Mouse (Mus musculus) erythroblast, embryonic 14.5 days (primary cell): ENCODE measurements around the gene 2510009E07Rik. TPM values are rescaled to one million over a fixed set of nuclear protein-coding genes. Genes with fewer than 3 reads are reported as not detected.

ENCODE experiments used
- H3K27me3 ChIP-seq: 2 replicates; pipeline ENCODE4 v1.6.1; 2012; ENCODE audit warnings: inconsistent platforms; ENCODE audit not compliant: control insufficient read depth
- H3K36me3 ChIP-seq: 2 replicates; pipeline ENCODE4 v1.6.1; 2012; ENCODE audit warnings: mild to moderate bottlenecking, inconsistent platforms; ENCODE audit not compliant: control insufficient read depth
- H3K4me1 ChIP-seq: 2 replicates; pipeline ENCODE4 v1.6.1; 2012; ENCODE audit warnings: inconsistent platforms; ENCODE audit not compliant: control insufficient read depth
- H3K4me3 ChIP-seq: replicated peaks from 2 replicates; pipeline ENCODE3; 2012; ENCODE audit warnings: moderate library complexity, mild to moderate bottlenecking, inconsistent platforms
- H3K9me3 ChIP-seq: 2 replicates; pipeline ENCODE4 v1.6.1; 2012; ENCODE audit warnings: low read length, inconsistent platforms, mixed read lengths; ENCODE audit not compliant: control insufficient read depth
- GATA1 ChIP-seq: IDR thresholded peaks from 2 replicates; pipeline ENCODE4 v1.6.1; 2012; ENCODE audit warnings: low read length, inconsistent platforms, mixed read lengths
- TAL1 ChIP-seq: IDR thresholded peaks from 3 replicates; pipeline ENCODE4 v1.6.1; 2012; ENCODE audit warnings: low read length, inconsistent platforms, mixed read lengths
- polyA plus RNA-seq: library from polyadenylated mRNA; stranded (reverse); fragments of >175 nt; gene quantifications from 2 replicates; pipeline ENCODE4 v1.2.3, GENCODE M21; 2012

Gene 2510009E07Rik
- polyA plus RNA-seq, 1 experiment, result not detected

DNA sequence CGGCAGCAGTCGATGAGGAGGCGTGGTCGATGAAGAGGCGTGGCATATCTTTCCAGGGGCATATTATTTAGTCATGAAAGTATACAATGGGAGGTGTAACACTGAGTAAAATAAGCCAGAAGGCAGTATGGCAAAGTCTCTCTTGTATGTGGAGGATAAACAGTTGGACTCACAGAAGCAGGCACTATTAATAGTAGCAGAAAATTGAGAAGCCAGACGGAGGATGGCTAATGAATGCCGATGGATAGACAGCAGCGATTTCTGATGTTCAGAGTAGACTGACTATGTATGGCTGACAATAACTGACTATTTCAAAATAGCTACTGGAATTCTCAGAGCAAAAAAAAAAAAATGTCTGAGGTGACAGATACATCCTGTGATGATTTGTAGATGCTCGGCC, 38.5 kb downstream of the 2510009E07Rik start:
- Histone ChIP-seq H3K27me3 (no peaks in the 10 kb centered on the region), H3K4me3 (no peak overlapping the region), H3K36me3 (no peaks in the 10 kb centered on the region; the same call in 1 of the 2 replicates), H3K4me1 (no peaks in the 10 kb centered on the region), H3K9me3 (peaks cover 6% of the 10 kb centered on the region)
- no peak for TF ChIP-seq TAL1
- no peak for TF ChIP-seq GATA1

DNA sequence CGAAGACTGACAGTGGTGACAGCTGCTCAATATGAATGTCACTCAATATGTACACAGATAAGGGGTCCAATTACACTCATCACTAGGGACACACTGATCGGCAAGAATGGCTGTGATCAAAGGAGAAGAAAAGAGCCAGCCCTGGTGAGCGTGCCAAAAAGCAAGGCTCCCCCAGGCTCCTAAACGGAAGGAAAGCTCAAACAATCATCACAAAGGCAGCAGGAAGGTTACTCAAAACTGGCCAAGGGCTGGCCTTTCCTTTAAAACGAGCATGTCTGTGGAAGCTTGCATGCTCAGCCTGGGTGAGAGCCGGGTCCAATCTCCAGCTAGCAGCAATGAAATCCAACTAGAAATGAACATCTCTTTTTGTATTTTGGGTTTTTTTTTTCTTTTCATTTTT, 39.2 kb downstream of the 2510009E07Rik start:
- no peaks in the 10 kb centered on the region; the same call in 1 of the 2 replicates for H3K36me3 ChIP-seq
- H3K27me3 ChIP-seq, result no peaks in the 10 kb centered on the region
- no peak for TF ChIP-seq TAL1
- TF ChIP-seq GATA1, result no peak
- peaks cover 6% of the 10 kb centered on the region for H3K9me3 ChIP-seq
- no peak overlapping the region for H3K4me3 ChIP-seq
- no peaks in the 10 kb centered on the region for H3K4me1 ChIP-seq

GRCm38 (mm10) chr16:21654384-21654783, 40.1 kb downstream of the 2510009E07Rik start:
- no peak for TF ChIP-seq GATA1
- no peak for TF ChIP-seq TAL1
- H3K4me1 ChIP-seq, result no peaks in the 10 kb centered on the region

GRCm38 (mm10) chr16:21653151-21653550, 41.3 kb downstream of the 2510009E07Rik start:
- H3K4me3 ChIP-seq, result no peak overlapping the region
- no peak for TF ChIP-seq TAL1
- TF ChIP-seq GATA1, result no peak
- peaks cover 2% of the 10 kb centered on the region; the same call in 1 of the 2 replicates for H3K9me3 ChIP-seq
- no peaks in the 10 kb centered on the region; the same call in 1 of the 2 replicates for H3K36me3 ChIP-seq
- H3K4me1 ChIP-seq, result peaks cover 2% of the 10 kb centered on the region; the same call in 1 of the 2 replicates
- H3K27me3 ChIP-seq, result no peaks in the 10 kb centered on the region

More at GRCm38 (mm10) chr16:21654384-21654783, 40.1 kb downstream of the 2510009E07Rik start:
- Histone ChIP-seq H3K4me3 (no peak overlapping the region), H3K27me3 (no peaks in the 10 kb centered on the region), H3K36me3 (no peaks in the 10 kb centered on the region; the same call in 1 of the 2 replicates), H3K9me3 (peaks cover 5% of the 10 kb centered on the region)

GRCm38 (mm10) chr16:21651161-21651560, 43.3 kb downstream of the 2510009E07Rik start:
- Histone ChIP-seq H3K4me3 (no peak overlapping the region), H3K9me3 (no peaks in the 10 kb centered on the region), H3K27me3 (no peaks in the 10 kb centered on the region), H3K36me3 (no peaks in the 10 kb centered on the region; the same call in 1 of the 2 replicates), H3K4me1 (peaks cover 2% of the 10 kb centered on the region; the same call in 1 of the 2 replicates)
- no peak for TF ChIP-seq GATA1

DNA sequence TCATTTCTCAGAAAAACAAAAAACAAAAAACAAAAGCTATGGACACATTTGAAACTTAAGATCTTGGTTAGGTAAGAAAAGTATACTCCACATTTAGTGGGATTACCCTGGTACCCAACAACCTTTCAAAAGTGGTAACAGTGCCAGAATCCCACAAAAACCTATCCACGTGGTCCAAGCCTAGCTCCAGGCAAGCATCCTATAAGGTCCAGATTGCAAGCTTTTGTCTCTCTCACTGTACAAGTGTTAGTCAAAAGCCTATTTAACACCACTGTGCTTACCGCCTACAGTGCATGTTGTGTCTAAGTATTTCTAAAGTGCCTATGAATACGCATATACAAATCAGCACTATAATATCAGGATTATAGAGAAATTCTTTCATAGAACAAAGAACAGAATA, 44.2 kb downstream of the 2510009E07Rik start:
- H3K4me3 ChIP-seq, result no peak overlapping the region
- TF ChIP-seq TAL1, result no peak
- TF ChIP-seq GATA1, result no peak

DNA sequence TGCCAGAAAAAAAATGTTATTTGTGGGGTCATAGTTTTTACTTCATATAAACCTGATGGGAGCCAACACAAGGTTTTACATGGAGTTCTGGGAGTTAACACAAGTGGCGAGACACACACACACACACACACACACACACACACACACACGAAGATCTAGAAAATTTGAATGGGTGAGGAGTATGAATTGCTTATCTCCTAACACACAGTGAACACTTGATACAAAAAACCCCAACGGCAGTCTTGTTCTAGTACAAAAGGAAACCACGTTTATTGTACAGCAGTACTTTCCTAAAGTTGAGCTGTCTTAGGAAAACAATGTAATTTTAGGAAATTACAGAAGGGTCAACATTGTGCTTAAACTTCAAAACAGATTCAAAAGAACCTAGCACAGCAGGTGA, 45.7 kb downstream of the 2510009E07Rik start:
- Histone ChIP-seq H3K4me1 (peaks cover 2% of the 10 kb centered on the region; the same call in 1 of the 2 replicates), H3K36me3 (no peaks in the 10 kb centered on the region; the same call in 1 of the 2 replicates), H3K27me3 (no peaks in the 10 kb centered on the region), H3K9me3 (no peaks in the 10 kb centered on the region), H3K4me3 (no peak overlapping the region)
- no peak for TF ChIP-seq GATA1
- no peak for TF ChIP-seq TAL1

More for the DNA sequence above, 44.2 kb downstream of the 2510009E07Rik start:
- Histone ChIP-seq H3K9me3 (no peaks in the 10 kb centered on the region), H3K4me1 (peaks cover 2% of the 10 kb centered on the region; the same call in 1 of the 2 replicates), H3K36me3 (no peaks in the 10 kb centered on the region; the same call in 1 of the 2 replicates), H3K27me3 (no peaks in the 10 kb centered on the region)

- H3K4me1 ChIP-seq, result peaks cover 2% of the 10 kb centered on the region; the same call in 1 of the 2 replicates
- H3K27me3 ChIP-seq, result no peaks in the 10 kb centered on the region
- no peak for TF ChIP-seq TAL1
- TF ChIP-seq GATA1, result no peak
- no peak overlapping the region for H3K4me3 ChIP-seq
- no peaks in the 10 kb centered on the region; the same call in 1 of the 2 replicates for H3K36me3 ChIP-seq
- H3K9me3 ChIP-seq, result no peaks in the 10 kb centered on the region
These were observed 48.0 kb downstream of the 2510009E07Rik start for GRCm38 (mm10) chr16:21646496-21646895.

GRCm38 (mm10) chr16:21645915-21646314, 48.5 kb downstream of the 2510009E07Rik start:
- Histone ChIP-seq H3K4me3 (no peak overlapping the region), H3K4me1 (peaks cover 2% of the 10 kb centered on the region; the same call in 1 of the 2 replicates), H3K36me3 (no peaks in the 10 kb centered on the region; the same call in 1 of the 2 replicates), H3K9me3 (no peaks in the 10 kb centered on the region), H3K27me3 (no peaks in the 10 kb centered on the region)
- TF ChIP-seq GATA1, result no peak
- no peak for TF ChIP-seq TAL1
